Mouse (Mus musculus) gastrocnemius, adult 18-20 months (tissue): ENCODE data around the gene Aktip. TPM values are rescaled to one million over a fixed set of nuclear protein-coding genes. Genes with fewer than 3 reads are reported as not detected.

Source experiments
- DNase-seq: peaks from one replicate; pipeline ENCODE4 v3.0.0; 2021; ENCODE audit warnings: low spot score
- total RNA-seq, 2 experiments: library from RNA; stranded (reverse); gene quantifications; 2 replicates each; pipeline ENCODE4 v1.2.3; 2021

Gene Aktip
- total RNA-seq, 2 experiments from 2014 or later: 58.7 to 71.0 TPM

DNA sequence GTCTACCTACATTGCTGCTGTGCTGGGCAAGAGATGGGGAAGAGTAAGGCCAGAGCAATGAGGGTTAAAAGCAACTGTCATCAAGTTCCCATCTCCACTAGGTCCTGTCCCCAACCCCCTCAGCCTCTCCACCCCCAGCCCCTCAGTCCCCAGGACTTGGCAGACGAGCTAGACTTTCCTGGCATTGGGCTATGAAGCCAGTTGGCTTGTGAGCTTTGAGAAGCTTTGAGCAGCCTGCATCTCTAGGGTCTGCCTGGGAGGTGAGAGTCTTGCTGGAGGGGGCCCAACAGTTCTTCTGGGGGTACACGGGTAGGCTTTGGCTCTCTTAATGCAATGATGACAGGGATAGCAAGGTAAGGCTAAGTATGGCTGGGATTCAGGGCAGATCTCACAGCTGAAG is 5.7 kb downstream of the Aktip start:
- DNase-seq: no peak

DNA sequence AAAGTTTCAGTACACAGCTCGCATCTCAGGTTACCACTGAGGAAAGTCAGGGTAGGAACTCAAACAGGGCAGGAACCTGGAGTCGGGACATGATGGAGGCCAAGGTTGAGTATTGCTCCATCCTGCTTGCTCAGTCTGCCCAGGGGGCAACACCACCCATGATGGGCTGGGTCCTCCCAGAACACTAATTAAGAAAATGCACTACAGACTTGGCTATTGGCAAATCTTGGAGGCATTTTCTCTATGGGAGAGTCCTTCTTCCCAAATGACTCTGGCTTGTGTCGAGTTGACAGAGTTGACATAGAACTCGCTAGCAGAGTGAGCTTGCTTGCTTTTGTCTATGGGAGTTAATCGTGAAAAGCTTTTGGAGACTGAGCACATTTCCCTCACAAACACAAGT is 6.8 kb downstream of the Aktip start:
- DNase-seq: no peak

DNA sequence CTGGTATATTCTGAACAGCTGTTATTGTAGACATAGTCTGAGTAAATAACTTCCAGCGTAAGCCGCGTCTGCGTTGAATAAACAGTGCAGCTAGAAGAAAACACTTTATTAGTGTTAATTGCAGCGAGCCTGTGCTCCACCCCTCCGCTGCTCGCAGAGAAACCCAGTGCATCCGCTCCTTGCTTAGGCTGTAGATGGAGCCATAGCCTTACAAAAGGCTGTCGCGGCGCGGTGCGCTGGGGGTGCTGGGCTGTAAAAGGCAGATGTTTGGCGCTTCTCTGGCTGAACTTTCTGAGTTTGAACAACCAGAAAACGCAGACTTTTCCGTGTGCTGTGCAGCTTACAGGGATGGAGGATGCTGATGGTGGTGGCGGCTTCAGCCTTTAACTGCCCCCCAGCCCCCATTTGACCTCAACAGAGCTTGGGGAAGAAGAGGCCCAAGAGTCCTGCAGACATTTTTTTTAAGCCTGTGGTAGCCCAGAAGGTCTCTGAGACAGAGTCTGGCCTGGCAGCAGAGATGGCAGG is 8.9 kb downstream of the Aktip start:
- DNase-seq: peak; percentile 40

DNA sequence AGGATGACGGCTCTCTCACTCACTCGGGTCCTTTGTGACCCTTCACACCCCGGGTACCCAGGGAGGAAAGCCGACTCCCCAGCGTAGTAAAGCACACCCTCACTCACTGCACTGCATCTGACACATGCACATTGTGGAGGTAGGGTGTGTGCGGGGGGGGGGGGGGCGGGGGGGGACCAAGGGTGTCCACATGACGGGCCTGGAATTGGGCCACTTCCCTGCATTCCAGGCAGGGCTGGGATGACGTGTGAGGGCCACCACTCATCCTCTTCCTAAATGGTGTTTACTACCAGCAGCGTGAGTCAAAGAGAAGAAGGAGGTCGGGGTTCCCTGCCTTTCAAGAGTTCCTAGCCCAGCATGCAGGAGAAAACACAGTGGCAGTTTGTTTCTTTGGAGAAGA is 11.6 kb downstream of the Aktip start:
- no peak for DNase-seq

DNA sequence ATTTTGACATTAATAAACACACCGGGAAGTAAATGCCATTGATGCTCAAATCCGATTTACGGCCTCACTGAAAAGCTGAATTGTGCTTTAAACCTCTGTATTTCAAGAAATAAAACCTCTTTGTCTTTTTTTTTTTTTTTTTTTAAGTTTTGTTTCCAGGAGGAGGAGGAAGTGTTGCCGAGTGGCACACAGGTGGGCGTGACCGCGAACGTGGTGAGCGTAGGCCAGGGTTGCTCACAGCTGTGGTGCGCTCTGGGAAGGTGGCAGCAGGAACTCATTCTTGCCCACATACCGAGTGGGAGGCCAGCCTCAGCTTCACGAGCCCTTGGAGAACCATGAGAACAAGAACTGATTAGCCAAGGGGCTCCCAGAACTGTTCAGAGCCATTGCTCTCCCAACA is 13.4 kb downstream of the Aktip start:
- no peak for DNase-seq

DNA sequence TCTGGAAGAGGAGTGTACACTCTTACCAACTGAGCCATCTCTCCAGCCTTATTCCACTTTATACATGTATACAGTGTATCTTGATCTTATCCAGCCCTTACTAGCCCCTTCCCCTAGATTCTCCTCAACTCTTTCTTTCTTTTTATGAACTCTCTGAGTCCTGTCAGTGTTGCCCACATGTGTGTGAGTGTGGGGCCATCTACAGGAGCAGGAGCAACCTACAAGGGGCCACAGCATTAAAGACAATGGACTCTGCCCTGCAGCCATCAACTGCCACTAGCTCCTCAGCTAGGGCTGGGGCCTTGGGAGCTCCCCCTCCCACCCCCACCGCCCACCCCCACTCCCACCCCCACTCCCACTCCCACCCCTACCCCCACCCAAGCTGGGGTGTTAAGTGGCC is 22.1 kb downstream of the Aktip start:
- DNase-seq: no peak

DNA sequence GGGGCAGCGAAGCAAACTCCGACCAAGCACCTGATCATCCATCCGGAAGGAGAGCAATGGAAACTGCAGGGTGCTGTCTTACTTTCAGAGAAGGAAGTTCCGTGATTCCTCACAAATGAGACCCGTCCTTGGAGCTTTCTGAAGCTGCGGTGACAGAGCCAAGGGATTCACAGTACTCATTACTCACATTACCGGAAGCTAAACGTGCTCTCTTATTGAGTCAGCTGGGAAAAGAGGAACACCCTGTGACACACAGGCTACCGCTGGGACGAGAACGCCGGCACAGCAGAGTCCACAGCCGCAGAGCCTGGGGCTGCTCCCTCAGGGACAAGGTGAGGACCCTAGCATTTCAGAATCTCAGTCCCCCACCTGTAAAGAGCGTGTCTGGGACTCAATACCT is 23.6 kb downstream of the Aktip start:
- no peak for DNase-seq

DNA sequence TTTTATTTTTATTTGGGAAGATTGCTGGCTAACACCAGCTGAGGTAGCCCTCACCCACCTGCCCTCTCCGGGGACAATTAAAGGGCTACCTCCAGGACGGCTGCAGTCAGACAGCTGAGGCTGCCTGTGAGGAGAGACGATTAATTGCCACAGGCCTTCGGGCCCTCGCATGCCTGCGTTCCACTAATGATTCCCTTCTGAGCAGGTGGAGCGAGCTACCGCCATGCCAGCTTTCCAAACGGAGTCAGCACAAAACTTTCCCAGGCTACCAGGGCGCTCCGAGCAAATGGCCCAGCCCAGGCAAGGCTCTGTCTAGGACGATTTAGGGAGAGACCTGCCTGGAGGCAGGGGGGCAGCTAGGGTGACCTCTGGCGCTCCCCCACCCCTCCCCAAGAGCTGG is 28.2 kb downstream of the Aktip start:
- DNase-seq: no peak

DNA sequence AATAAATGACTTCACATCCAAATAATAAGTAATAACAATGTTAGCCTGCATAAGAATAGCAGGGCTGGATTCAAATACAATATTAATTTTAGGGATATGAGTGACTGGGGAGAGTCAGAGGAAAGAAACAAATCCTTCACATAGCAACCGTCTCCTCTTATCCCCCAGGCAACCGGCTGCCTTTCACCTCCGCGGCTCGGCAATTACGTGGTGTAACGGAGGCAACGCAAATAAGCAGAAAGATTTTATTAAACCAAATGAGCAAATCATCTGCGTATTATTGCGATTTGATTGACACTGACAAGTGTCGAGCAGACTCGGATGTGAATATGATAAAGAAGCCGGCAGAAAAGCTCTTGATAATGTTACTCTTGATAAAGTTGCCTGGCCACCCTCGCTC is 28.9 kb downstream of the Aktip start:
- no peak for DNase-seq

DNA sequence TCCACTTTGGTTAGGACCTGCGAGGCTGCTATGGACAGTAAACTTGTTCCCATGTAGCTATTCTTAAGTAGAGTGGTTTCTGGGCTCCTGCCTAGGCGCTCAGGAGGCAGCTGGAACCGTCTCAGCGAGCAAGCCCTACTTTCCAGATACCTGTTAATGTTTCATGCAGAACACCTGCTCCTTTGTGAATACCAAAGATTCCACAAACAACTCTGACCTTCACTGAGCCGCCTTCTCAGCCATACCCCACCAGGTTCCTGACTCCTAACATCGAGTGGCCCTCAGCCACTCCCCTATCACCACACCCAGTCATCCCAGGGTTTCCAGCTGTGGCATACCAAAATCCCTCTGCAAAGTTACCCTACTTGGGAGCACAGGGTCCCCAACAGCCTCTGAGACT is 29.6 kb downstream of the Aktip start:
- no peak for DNase-seq

DNA sequence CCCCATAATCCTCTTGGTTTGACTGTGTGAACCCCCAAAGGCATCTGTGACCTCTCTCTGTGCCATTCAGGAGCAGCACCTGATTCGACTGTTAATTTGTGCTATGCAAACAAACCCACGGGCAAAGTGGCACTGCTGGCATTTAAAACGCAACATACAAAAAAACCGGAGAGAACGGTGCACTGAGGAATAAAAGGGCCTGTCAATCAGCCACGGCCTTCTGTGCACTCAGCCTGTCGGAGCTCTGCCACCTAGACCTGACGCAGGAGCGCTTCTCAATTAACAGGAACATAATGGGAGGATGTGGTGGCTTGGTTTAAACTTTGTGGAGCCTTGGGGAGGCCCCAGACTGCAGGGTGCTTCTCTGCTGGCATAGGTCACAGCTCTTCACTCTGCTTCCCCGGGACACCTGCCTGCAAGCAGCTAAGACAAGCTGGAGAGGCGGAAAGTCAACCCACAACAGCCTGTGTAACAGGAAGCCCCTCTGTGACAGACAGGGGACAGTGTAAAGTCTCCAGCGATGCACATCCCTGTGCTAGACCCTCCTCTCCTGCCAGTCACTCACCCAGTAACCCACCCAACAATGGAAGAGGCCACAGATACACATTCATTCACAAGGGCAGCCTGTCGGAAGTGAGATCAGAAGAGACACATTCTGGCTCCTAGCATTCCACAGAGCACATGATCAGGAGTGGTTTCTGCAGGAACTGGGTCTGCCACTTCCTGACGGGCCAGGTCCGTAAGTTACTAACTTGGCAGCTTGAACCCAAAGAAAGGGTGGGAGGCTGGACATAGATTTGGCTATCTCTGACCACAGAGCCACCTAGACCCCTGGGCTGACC is 39.6 kb downstream of the Aktip start:
- no peak for DNase-seq

DNA sequence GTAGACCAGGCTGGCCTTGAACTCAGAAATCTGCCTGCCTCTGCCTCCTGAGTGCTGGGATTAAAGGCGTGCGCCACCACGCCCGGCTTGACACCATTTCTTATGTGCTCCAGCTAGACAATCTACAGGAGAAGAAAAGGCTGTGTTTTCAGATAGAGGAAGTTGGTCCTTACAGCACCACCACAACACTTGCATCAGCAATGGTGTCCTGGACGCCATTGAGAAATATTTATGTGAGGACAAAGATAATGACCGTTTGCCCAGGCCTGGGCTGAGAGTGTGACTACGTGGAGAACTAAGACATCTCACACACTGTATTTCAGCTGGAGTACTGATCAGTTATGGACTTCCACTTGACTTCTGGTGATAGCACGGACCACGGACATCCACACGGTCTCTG is 41.2 kb downstream of the Aktip start:
- no peak for DNase-seq

DNA sequence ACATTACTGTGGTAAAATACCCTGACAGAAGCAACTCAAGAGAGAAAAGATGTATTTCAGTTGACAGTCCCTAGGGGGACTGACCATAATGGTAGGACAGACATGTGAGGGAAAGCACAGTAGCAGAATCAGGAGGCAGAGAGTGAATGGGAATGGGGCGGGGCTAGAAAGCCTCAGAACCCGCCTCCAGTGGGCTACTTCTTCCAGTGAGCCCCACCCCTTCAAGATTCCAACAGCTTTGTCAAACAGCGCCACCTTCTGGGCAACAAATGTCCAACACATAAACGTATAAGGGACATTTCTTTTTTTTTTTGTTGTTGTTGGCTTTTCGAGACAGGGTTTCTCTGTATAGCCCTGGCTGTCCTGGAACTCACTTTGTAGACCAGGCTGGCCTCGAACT is 45.2 kb downstream of the Aktip start:
- no peak for DNase-seq

DNA sequence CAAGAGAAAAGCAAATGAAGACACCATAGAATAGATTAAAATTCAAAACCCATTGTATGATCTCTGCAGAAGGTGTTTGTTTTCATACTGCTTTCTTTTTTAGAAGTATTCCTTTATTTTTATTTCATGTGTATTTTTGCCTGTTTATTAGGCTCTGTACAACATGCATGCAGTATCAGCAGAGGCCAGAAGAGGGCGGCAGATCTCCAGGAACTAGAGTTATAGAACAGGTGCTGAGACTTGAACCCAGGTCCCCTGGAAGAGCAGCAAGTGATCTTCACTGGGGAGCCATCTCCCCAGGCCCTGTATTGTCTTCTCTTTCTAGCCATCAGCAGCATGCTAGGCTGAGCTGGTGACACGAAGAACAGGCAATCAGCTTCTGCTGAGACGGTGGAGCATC is 45.9 kb downstream of the Aktip start:
- DNase-seq: no peak

DNA sequence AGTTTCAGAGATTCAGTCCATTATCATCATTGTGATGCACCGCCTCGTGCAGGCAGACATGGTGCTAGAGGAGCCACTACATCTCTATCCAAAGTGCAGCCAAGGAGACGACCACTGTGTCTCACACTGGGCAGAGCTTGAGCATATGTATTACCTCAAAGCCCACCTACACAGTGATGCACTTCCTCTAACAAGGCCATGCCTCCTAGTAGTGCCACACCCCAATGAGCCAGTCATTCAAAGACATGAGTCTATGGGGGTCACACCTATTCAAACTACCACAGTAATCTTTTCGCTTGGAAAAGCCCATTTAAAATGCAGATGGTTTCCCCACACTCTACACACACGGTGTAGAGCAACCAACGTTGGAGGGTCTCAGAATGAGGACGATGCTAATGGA is 48.2 kb downstream of the Aktip start:
- DNase-seq: no peak

DNA sequence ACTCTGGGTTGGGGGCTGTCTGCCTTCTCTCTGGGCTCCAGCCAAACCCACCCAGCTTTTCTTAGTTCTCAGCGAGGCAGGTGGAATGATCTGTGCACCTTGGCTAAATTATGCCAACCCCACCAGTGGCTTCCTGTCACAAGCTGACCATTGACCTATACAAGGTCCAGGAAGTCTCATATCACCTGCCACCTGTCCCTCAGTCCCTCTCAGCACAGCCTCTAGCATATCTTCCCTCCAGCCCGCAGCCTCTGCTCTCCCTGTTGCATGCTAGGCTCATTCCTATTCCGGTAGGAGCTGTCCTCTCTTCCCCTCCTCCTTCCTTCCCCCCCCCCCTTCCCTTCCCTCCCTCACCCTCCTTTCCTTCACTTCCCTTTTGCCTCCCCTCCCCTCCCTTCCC is 50.5 kb downstream of the Aktip start:
- DNase-seq: no peak

DNA sequence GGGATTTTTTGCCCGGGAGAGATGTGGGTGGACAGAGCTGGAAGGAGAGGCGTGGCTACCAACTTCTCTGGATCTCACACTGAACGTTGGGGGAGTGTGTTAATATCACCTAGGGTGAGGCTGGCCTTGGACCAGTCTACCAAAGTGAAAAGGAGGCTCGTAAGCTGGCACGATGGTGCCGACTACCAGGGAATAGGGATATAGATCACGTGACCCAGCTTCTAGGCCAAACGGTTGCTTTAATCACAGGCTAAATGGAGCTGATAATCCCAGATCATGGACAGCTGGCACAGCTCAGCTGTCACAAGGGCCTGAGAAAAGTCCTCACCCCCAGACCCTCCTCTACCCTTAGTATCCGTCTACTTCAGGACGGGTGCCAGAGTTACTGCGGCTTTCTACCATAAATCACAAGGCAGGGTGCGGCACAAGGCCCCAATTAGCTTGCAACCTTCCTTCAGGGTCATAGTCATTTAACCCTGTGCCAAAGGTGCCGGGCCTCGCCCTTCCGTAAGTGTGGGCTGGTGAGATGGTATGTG is 51.1 kb downstream of the Aktip start:
- DNase-seq: no peak

DNA sequence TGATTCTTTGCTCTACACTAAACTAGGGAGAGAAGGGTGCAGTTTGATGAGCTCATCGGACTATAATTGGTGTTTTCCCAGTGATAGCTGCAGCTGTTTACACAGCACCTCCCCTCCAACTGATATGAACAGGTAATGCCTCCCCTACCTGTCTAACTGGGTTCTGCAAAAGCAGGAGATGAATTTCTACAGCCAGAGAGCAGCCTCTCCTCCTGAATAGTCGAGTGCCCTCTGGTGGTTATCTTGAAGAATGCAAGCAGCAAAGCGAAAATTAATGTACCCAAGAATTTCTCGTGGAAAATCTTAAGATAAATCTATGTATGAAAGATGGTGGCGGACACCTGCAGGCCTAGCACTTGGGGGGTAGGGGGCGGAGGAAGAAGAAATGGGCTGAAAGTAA is 52.1 kb downstream of the Aktip start:
- peak; percentile 59 for DNase-seq

DNA sequence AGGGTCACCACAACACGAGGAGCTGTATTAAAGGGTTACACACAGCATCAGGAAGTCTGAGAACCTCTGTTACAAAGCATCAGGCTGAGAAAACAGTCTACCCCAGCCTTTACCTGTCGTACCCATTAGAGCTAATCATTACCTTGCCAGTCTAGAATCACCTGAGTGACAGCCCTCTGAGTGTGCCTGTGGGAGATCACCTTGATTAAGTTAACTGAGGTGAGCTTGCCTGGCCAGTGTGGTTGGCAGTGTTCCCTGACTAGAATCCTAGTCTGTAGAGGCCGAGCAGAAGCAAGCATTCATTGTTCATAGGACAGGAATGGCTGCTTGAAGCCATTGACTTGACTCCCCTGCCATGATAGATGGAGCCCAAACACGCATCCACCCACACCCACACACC is 58.9 kb downstream of the Aktip start:
- no peak for DNase-seq

DNA sequence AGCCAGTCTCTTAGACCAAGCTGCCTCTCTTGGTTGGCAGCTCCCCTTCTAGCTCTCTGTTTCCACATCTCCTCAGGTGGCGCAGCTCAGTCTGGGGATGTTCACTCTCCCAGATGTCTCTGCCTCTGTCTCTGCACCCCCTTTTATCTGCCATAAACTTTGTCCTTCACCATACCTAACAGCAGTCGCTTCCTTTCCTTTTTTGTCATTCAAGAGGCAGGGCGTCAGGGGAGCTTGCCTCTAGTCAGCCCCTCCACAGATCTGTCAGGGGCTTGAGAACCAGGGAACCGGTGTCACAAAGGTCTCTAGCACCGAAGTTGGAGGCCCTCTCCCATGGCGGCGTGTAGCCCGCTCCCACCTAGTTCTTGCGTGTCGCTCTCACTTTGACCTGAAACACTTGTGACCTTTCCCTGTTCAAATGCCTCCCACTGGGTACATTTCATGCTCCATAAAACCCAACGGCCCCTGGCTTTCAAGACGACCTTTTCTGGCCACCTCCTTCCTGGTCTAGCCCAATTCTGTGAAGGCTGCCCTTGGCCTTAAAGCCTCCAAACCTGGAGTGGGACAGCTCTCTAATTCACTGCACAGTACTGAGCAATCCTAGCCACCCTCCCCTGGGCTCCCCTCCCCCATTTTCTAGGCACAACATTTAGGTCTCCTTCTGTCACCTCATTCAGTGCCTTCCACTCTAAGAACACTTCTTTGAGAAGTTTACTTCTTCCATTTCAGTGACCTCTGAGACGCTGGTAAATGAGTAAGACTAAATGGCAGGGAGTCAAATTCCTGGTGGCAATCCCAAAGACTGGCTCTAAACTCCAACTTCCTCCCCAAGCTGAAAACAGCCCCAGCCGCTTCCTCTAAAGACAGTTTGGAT is 64.2 kb downstream of the Aktip start:
- no peak for DNase-seq

DNA sequence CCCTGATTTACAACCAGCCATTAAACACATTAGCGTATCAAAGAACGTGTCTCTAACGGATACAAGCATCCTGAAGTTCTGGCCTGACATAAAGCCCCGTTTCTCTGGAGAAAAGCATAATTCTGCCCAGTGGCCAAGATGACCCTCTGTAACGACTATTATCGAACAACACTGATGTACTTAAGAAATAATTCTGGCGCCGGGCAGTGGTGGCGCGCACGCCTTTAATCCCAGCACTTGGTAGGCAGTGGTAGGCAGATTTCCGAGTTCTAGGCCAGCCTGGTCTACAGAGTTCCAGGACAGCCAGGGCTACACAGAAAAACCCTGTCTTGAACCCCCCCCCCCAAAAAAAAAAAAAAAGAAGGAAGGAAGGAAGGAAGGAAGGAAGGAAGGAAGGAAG is 65.1 kb downstream of the Aktip start:
- DNase-seq: no peak

DNA sequence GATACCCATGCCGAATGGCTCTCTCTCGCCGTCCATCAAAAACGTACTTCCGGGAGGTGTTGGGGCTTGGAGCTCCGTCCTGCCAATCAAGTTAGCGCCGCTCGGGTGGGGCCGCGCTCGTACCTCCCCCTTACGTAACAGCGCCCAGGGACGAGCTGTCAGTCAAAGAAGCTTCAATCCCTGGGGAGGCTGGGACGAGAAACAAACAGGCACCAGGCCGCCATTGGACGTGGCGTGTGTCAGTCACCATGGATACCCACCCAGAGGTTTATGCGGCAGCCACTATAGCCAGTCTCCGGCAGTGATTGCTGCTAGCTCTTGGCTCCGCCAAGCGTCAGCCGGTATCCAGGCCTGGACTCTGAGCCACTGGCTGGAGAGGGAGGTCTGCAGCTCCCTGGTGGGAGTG is 65.7 kb downstream of the Aktip start:
- peak; percentile 100 for DNase-seq
